Mouse (Mus musculus) midbrain, embryonic 11.5 days (tissue): Measurements from ENCODE around the gene Ccl8. TPM values are rescaled to one million over a fixed set of nuclear protein-coding genes. Genes with fewer than 3 reads are reported as not detected.

Experiments used
- ATAC-seq: fragments of 200-750 bp; cut with Nextera tagmentation; 2 replicates; pipeline ENCODE4 v1.8.0; 2017; ENCODE audit warnings: moderate TSS enrichment, moderate library complexity; ENCODE audit not compliant: low FRiP score
- DNase-seq: peaks from one replicate; pipeline ENCODE4 v3.0.0; 2015; ENCODE audit warnings: low spot score; ENCODE audit errors: missing footprints
- H3K27ac ChIP-seq: fragments of 300-500 bp; sonication (generic); 2 replicates; pipeline ENCODE4 v1.5.1; 2014; ENCODE audit warnings: low read depth, low read length
- H3K27me3 ChIP-seq: fragments of 300-500 bp; sonication (generic); 2 replicates; pipeline ENCODE4 v1.6.1; 2014; ENCODE audit warnings: mild to moderate bottlenecking, low read length, moderate library complexity, mixed read lengths; ENCODE audit not compliant: control insufficient read depth, insufficient read depth
- H3K36me3 ChIP-seq: fragments of 300-500 bp; sonication (generic); 2 replicates; pipeline ENCODE4 v1.6.1; 2014; ENCODE audit warnings: mild to moderate bottlenecking, low read length, moderate library complexity, mixed read lengths; ENCODE audit not compliant: control insufficient read depth, insufficient read depth
- H3K4me1 ChIP-seq: fragments of 300-500 bp; sonication (generic); 2 replicates; pipeline ENCODE4 v1.6.1; 2014; ENCODE audit warnings: low read length; ENCODE audit not compliant: control insufficient read depth, insufficient read depth
- H3K4me2 ChIP-seq: fragments of 300-500 bp; sonication (generic); 2 replicates; pipeline ENCODE4 v1.6.1; 2014; ENCODE audit warnings: mild to moderate bottlenecking, moderate library complexity
- H3K4me3 ChIP-seq: fragments of 300-500 bp; sonication (generic); 2 replicates; pipeline ENCODE4 v1.5.1; 2014; ENCODE audit warnings: low read depth, low read length
- H3K9ac ChIP-seq: fragments of 300-500 bp; sonication (generic); 2 replicates; pipeline ENCODE4 v1.6.1; 2014; ENCODE audit warnings: low read length
- H3K9me3 ChIP-seq: fragments of 300-500 bp; sonication (generic); 2 replicates; pipeline ENCODE4 v1.6.1; 2016; ENCODE audit warnings: low read length; ENCODE audit not compliant: control insufficient read depth
- WGBS: fragments of 180-500 bp; shearing (Covaris S2); extraction: QIAGEN DNeasy Blood & Tissue Kit; methylation state at CpG from one replicate; pipeline ENCODE4 v1.1.7; 2014; 5-methylcytosine and 5-hydroxymethylcytosine counted together
- polyA plus RNA-seq: library from polyadenylated mRNA; unstranded; fragments of >200 nt; fragmentation: Nextera tagmentation; extraction: Ambion mirVana; gene quantifications from 2 replicates; pipeline ENCODE4 v1.2.1, GENCODE M21; 2014

Gene Ccl8
- not detected in 2 replicates for polyA plus RNA-seq

- no peak within 1 kb of the TSS for H3K4me2 ChIP-seq
- no peaks in the 10 kb centered on the region for H3K9me3 ChIP-seq
- no peak within 1 kb of the TSS for H3K9ac ChIP-seq
- DNase-seq, result no peak
- no peaks in the 10 kb centered on the region for H3K27me3 ChIP-seq
- no peak for ATAC-seq
- H3K27ac ChIP-seq, result no peak within 1 kb of the TSS
- no peaks in the 10 kb centered on the region for H3K4me1 ChIP-seq
- no peaks in the 10 kb centered on the region for H3K36me3 ChIP-seq
- no peak within 1 kb of the TSS for H3K4me3 ChIP-seq
- 87% methylated on average over 3 of the region's 3 CpGs for WGBS
Observed at GRCm38 (mm10) chr11:82114885-82115284, at the start of gene Ccl8. Gene Ccl8 (plus strand): TSS chr11:82115185.

GRCm38 (mm10) chr11:82066953-82067571 lies 47.9 kb upstream of the Ccl8 start:
- no peaks in the 10 kb centered on the region for H3K27me3 ChIP-seq
- DNase-seq, result no peak
- H3K4me1 ChIP-seq, result no peaks in the 10 kb centered on the region
- 88% methylated on average over 7 of the region's 7 CpGs for WGBS
- H3K9ac ChIP-seq, result no peak overlapping the region
- H3K36me3 ChIP-seq, result no peaks in the 10 kb centered on the region
- H3K4me2 ChIP-seq, result no peak overlapping the region
- ATAC-seq, result no peak
- no peaks in the 10 kb centered on the region for H3K9me3 ChIP-seq
- no peak overlapping the region for H3K27ac ChIP-seq
- H3K4me3 ChIP-seq, result no peak overlapping the region

GRCm38 (mm10) chr11:82071076-82071475 lies 43.9 kb upstream of the Ccl8 start:
- Histone ChIP-seq H3K36me3 (no peaks in the 10 kb centered on the region), H3K27ac (no peak overlapping the region), H3K4me1 (no peaks in the 10 kb centered on the region), H3K4me3 (no peak overlapping the region), H3K27me3 (no peaks in the 10 kb centered on the region), H3K4me2 (no peak overlapping the region), H3K9ac (no peak overlapping the region), H3K9me3 (no peaks in the 10 kb centered on the region)
- DNase-seq (no peak), ATAC-seq (no peak)
- WGBS, result 69% methylated on average over 3 of the region's 3 CpGs

- Histone ChIP-seq H3K27me3 (no peaks in the 10 kb centered on the region), H3K27ac (no peak overlapping the region), H3K4me1 (no peaks in the 10 kb centered on the region), H3K9me3 (no peaks in the 10 kb centered on the region), H3K9ac (no peak overlapping the region), H3K4me2 (no peak overlapping the region), H3K36me3 (no peaks in the 10 kb centered on the region), H3K4me3 (no peak overlapping the region)
- DNase-seq (no peak), ATAC-seq (no peak)
- 81% methylated on average over 1 of the region's 1 CpGs for WGBS
Observed at GRCm38 (mm10) chr11:82072374-82072773, 42.6 kb upstream of the Ccl8 start.

- 78% methylated on average over 3 of the region's 3 CpGs for WGBS
- Histone ChIP-seq H3K27me3 (no peaks in the 10 kb centered on the region), H3K36me3 (no peaks in the 10 kb centered on the region), H3K9ac (no peak overlapping the region), H3K27ac (no peak overlapping the region), H3K4me2 (no peak overlapping the region), H3K9me3 (no peaks in the 10 kb centered on the region), H3K4me3 (no peak overlapping the region), H3K4me1 (no peaks in the 10 kb centered on the region)
- DNase-seq, result no peak
- ATAC-seq, result no peak
Observed at GRCm38 (mm10) chr11:82072984-82073383, 42.0 kb upstream of the Ccl8 start.

- 88% methylated on average over 3 of the region's 3 CpGs for WGBS
- Histone ChIP-seq H3K27ac (no peak overlapping the region), H3K9ac (no peak overlapping the region)
Observed at GRCm38 (mm10) chr11:82073686-82074085, 41.3 kb upstream of the Ccl8 start.

GRCm38 (mm10) chr11:82077031-82077430 lies 38.0 kb upstream of the Ccl8 start:
- Histone ChIP-seq H3K4me2 (no peak overlapping the region), H3K9ac (no peak overlapping the region), H3K9me3 (no peaks in the 10 kb centered on the region), H3K36me3 (no peaks in the 10 kb centered on the region), H3K27ac (no peak overlapping the region), H3K4me1 (no peaks in the 10 kb centered on the region), H3K4me3 (no peak overlapping the region), H3K27me3 (no peaks in the 10 kb centered on the region)
- ATAC-seq (no peak), DNase-seq (no peak)
- 74% methylated on average over 3 of the region's 3 CpGs for WGBS

More at GRCm38 (mm10) chr11:82073686-82074085, 41.3 kb upstream of the Ccl8 start:
- no peaks in the 10 kb centered on the region for H3K4me1 ChIP-seq
- no peaks in the 10 kb centered on the region for H3K36me3 ChIP-seq
- DNase-seq, result no peak
- no peak for ATAC-seq
- no peaks in the 10 kb centered on the region for H3K9me3 ChIP-seq
- no peak overlapping the region for H3K4me3 ChIP-seq
- no peak overlapping the region for H3K4me2 ChIP-seq
- H3K27me3 ChIP-seq, result no peaks in the 10 kb centered on the region

GRCm38 (mm10) chr11:82078136-82078730 lies 36.8 kb upstream of the Ccl8 start:
- no peak overlapping the region for H3K4me3 ChIP-seq
- H3K9ac ChIP-seq, result no peak overlapping the region
- H3K4me1 ChIP-seq, result no peaks in the 10 kb centered on the region
- no peak overlapping the region for H3K4me2 ChIP-seq
- ATAC-seq, result no peak
- H3K27ac ChIP-seq, result no peak overlapping the region
- no peaks in the 10 kb centered on the region for H3K36me3 ChIP-seq
- H3K27me3 ChIP-seq, result no peaks in the 10 kb centered on the region
- DNase-seq, result no peak
- H3K9me3 ChIP-seq, result no peaks in the 10 kb centered on the region

GRCm38 (mm10) chr11:82080865-82081264 lies 34.1 kb upstream of the Ccl8 start:
- WGBS, result 82% methylated on average over 3 of the region's 3 CpGs
- no peak overlapping the region for H3K9ac ChIP-seq
- H3K4me2 ChIP-seq, result no peak overlapping the region
- H3K9me3 ChIP-seq, result no peaks in the 10 kb centered on the region
- no peaks in the 10 kb centered on the region for H3K27me3 ChIP-seq
- DNase-seq, result no peak
- H3K4me3 ChIP-seq, result no peak overlapping the region
- H3K36me3 ChIP-seq, result no peaks in the 10 kb centered on the region
- ATAC-seq, result no peak
- H3K27ac ChIP-seq, result no peak overlapping the region
- H3K4me1 ChIP-seq, result no peaks in the 10 kb centered on the region
